Mouse (Mus musculus): ENCODE data around the gene Rnd1. TPM values are rescaled to one million over a fixed set of nuclear protein-coding genes. Genes with fewer than 3 reads are reported as not detected.

Gene Rnd1
- polyA plus RNA-seq, 1 experiment from 2014 or later, result 0.94 TPM

DNA sequence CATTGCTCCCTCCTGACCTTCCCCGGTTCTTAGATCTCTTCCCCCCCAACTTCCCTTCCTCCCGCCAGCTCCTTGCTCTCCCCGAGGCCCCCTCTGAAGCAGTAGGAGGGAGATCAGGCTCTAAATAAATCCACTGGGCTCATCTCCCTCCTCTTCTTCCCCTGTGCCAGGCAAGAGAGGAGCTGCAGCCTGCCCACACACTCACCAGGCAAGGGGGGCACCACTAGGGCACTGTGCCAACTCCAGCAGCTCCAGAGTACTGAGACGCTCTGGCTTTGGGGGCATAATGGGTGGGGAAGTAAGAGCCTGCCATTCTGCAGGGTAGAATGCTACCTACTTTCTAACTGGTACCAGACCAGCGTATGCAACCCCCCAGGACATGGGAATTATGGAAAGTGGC, 40.7 kb downstream of the Rnd1 start:
- no peaks in the 10 kb centered on the region for H3K36me3 ChIP-seq (replicated peaks; ENCODE audit: insufficient read depth, low read length)
- DNase-seq (no peak), ATAC-seq (no peak)
- TF ChIP-seq EP300 (IDR thresholded peaks at IDR 0.05; ENCODE audit: low read depth) (no peak), CTCF (IDR thresholded peaks at IDR 0.05; ENCODE audit: low read depth) (no peak)
- H3K4me1 ChIP-seq (ENCODE audit: insufficient read depth), result peaks cover 18% of the 10 kb centered on the region
- H3K4me3 ChIP-seq (ENCODE audit: low read depth, low read length), result no peak overlapping the region
- peaks cover 77% of the 10 kb centered on the region for H3K27me3 ChIP-seq (ENCODE audit: insufficient read depth, low read length)
- H3K27ac ChIP-seq (ENCODE audit: low read depth), result no peak overlapping the region
- H3K9ac ChIP-seq (replicated peaks), result no peak overlapping the region
- H3K4me2 ChIP-seq (ENCODE audit: low read depth, low read length), result no peak overlapping the region
- no peaks in the 10 kb centered on the region for H3K9me3 ChIP-seq (ENCODE audit: low read length)
- 54% methylated on average over 5 of the region's 5 CpGs for WGBS (ENCODE audit: insufficient replicate concordance)

DNA sequence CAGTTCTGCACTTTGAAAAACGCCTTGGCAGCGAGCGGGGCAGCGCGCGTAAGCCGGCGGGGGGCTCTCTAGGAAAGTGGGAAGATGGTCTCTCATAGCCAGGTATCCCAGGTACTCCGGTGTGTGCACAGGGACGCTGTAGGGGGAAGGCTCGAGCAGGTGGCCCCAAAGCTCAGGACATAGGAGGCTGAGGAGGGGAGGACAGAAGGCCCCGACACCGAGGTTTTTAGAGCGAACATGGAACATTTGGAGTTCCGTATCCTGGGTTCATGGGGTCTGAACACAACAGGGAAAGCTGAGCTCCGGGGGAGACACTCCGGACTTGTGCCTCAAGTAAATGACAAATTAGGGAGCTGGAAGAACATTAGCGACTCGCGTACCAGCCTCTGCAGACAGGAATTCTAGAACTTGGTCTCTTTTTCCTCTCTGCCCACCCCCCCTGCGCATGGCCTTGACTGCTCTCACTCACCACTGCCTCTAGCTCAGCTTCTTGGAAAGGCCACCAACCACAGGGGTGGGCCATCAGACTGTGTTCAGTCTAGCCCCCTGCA, 41.9 kb downstream of the Rnd1 start:
- Histone ChIP-seq H3K4me3 (ENCODE audit: low read depth, low read length) (peak overlapping the region; percentile 66), H3K9me3 (ENCODE audit: low read length) (no peaks in the 10 kb centered on the region), H3K9ac (replicated peaks) (no peak overlapping the region), H3K27me3 (ENCODE audit: insufficient read depth, low read length) (peaks cover 83% of the 10 kb centered on the region), H3K27ac (ENCODE audit: low read depth) (no peak overlapping the region), H3K36me3 (replicated peaks; ENCODE audit: insufficient read depth, low read length) (no peaks in the 10 kb centered on the region), H3K4me1 (ENCODE audit: insufficient read depth) (peaks cover 18% of the 10 kb centered on the region), H3K4me2 (ENCODE audit: low read depth, low read length) (peak overlapping the region; percentile 88)
- ATAC-seq (no peak), DNase-seq (no peak)
- TF ChIP-seq CTCF (IDR thresholded peaks at IDR 0.05; ENCODE audit: low read depth) (no peak), EP300 (IDR thresholded peaks at IDR 0.05; ENCODE audit: low read depth) (no peak)
- 5% methylated on average over 21 of the region's 21 CpGs for WGBS (ENCODE audit: insufficient replicate concordance)

DNA sequence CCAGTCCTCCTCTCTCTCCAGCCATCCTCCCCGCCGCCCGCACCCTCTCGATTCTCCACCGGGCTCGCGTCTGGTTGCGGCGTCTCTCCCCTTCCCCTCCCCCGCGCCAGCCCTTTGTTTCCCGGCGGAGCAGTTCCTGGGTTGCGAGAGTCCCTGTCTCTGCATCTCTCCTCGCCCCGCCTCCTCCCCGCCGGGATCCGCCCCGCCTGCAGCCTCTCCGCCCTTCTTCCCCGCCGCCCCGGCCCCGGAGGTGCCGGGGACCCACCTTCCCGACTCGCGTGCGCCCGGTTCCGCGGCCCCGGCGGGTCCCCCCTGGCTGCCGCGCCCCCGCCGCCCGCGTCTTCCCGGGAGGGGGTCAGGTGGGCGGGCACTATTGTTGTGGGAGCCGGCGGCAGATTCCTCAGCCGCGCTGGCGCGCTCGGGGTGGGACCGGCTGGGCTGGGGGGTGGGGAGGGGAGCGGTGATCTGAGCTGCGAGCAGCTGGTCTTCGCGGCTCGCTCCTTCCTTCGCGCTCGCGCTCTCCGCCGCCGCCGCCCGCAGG, 42.6 kb downstream of the Rnd1 start:
- 1% methylated on average over 46 of the region's 65 CpGs for WGBS (ENCODE audit: insufficient replicate concordance)
- ATAC-seq, result peak; percentile 18; the same call in 1 of the 2 replicates
- Histone ChIP-seq H3K36me3 (replicated peaks; ENCODE audit: insufficient read depth, low read length) (no peaks in the 10 kb centered on the region), H3K4me2 (ENCODE audit: low read depth, low read length) (peak overlapping the region; percentile 88), H3K27ac (ENCODE audit: low read depth) (no peak overlapping the region), H3K4me1 (ENCODE audit: insufficient read depth) (peaks cover 18% of the 10 kb centered on the region), H3K9ac (replicated peaks) (peak overlapping the region; percentile 44), H3K27me3 (ENCODE audit: insufficient read depth, low read length) (peaks cover 89% of the 10 kb centered on the region), H3K4me3 (ENCODE audit: low read depth, low read length) (peak overlapping the region; percentile 66), H3K9me3 (ENCODE audit: low read length) (no peaks in the 10 kb centered on the region)
- peak; percentile 62 for DNase-seq
- no peak for TF ChIP-seq EP300 (IDR thresholded peaks at IDR 0.05; ENCODE audit: low read depth)
- no peak for TF ChIP-seq CTCF (IDR thresholded peaks at IDR 0.05; ENCODE audit: low read depth)

DNA sequence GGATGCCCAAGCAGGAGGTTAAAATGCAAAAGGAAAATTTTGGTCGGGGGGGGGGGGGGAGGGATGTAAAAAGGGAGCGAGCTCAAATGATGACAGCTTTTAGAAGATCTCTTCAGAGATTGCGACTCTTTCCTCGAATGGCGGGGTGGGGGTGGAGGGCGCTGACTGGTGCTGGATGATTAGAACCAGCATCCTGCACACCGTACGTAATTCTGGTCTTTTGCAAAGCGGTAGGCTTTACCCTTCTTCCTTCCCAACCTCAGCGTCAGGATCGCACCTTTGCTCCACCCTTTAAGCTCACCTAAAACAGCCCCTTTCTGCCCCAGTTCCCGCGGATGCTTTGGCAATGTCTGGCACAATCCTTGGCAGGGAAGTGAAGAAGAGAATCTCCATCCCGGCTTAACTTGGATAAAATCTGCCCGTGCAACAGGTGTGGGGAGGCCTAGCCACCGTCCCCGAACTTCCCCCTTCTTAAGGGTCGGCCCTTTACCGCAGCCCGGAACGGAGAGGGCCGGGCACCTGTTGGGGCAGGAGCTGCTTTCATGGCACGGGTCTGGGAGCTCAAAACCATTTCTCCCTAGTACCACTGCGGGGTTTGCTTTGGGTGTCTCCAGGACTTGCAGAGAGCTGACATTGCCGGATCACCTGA, 43.3 kb downstream of the Rnd1 start:
- Histone ChIP-seq H3K27ac (ENCODE audit: low read depth) (no peak overlapping the region), H3K9ac (replicated peaks) (no peak overlapping the region), H3K4me2 (ENCODE audit: low read depth, low read length) (peak overlapping the region; percentile 88), H3K27me3 (ENCODE audit: insufficient read depth, low read length) (peaks cover 89% of the 10 kb centered on the region), H3K9me3 (ENCODE audit: low read length) (no peaks in the 10 kb centered on the region), H3K36me3 (replicated peaks; ENCODE audit: insufficient read depth, low read length) (no peaks in the 10 kb centered on the region), H3K4me1 (ENCODE audit: insufficient read depth) (peaks cover 23% of the 10 kb centered on the region), H3K4me3 (ENCODE audit: low read depth, low read length) (peak overlapping the region; percentile 66)
- no peak for ATAC-seq
- TF ChIP-seq EP300 (IDR thresholded peaks at IDR 0.05; ENCODE audit: low read depth) (no peak), CTCF (IDR thresholded peaks at IDR 0.05; ENCODE audit: low read depth) (no peak)
- WGBS (ENCODE audit: insufficient replicate concordance), result under 1% methylated on average over 23 of the region's 25 CpGs
- no peak for DNase-seq

DNA sequence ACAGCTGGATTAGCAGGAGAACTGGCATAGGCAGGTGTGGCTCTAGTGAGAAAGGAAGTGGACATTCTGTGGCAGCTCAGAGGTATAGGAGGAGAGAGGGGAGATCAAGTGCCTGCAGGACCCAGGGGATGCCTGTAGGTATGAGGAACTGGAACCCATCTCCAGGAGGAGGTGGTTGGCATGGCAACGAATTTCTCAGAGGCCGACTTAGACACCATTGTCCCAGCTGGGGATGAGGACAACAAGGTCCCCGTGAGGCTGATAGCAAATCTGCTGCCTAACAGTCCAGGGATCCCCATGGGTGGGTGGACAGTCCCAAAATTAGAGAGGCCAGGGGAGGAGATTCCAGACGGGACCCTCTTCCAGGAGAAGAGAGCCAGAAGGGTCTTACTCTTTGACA, 44.3 kb downstream of the Rnd1 start:
- WGBS (ENCODE audit: insufficient replicate concordance), result 1% methylated on average over 4 of the region's 4 CpGs
- no peak for DNase-seq

GRCm38 (mm10) chr15:98632107-98632744, 45.0 kb downstream of the Rnd1 start:
- H3K36me3 ChIP-seq (replicated peaks; ENCODE audit: insufficient read depth, low read length), result no peaks in the 10 kb centered on the region
- ATAC-seq (no peak), DNase-seq (peak; percentile 41)
- peak overlapping the region; percentile 23; the same call in 1 of the 2 replicates for H3K4me3 ChIP-seq (ENCODE audit: low read depth, low read length)
- H3K4me1 ChIP-seq (ENCODE audit: insufficient read depth), result peaks cover 27% of the 10 kb centered on the region
- H3K27ac ChIP-seq (ENCODE audit: low read depth), result no peak overlapping the region
- TF ChIP-seq EP300 (IDR thresholded peaks at IDR 0.05; ENCODE audit: low read depth) (no peak), CTCF (IDR thresholded peaks at IDR 0.05; ENCODE audit: low read depth) (no peak)
- peaks cover 96% of the 10 kb centered on the region for H3K27me3 ChIP-seq (ENCODE audit: insufficient read depth, low read length)
- WGBS (ENCODE audit: insufficient replicate concordance), result under 1% methylated on average over 25 of the region's 25 CpGs
- H3K9ac ChIP-seq (replicated peaks), result no peak overlapping the region
- peak overlapping the region; percentile 15; the same call in 1 of the 2 replicates for H3K4me2 ChIP-seq (ENCODE audit: low read depth, low read length)
- no peaks in the 10 kb centered on the region for H3K9me3 ChIP-seq (ENCODE audit: low read length)

More for the DNA sequence above, 44.3 kb downstream of the Rnd1 start:
- no peaks in the 10 kb centered on the region for H3K9me3 ChIP-seq (ENCODE audit: low read length)
- TF ChIP-seq CTCF (IDR thresholded peaks at IDR 0.05; ENCODE audit: low read depth), result no peak
- TF ChIP-seq EP300 (IDR thresholded peaks at IDR 0.05; ENCODE audit: low read depth), result no peak
- no peaks in the 10 kb centered on the region for H3K36me3 ChIP-seq (replicated peaks; ENCODE audit: insufficient read depth, low read length)
- peaks cover 99% of the 10 kb centered on the region for H3K27me3 ChIP-seq (ENCODE audit: insufficient read depth, low read length)
- no peak overlapping the region for H3K4me3 ChIP-seq (ENCODE audit: low read depth, low read length)
- no peak for ATAC-seq
- H3K4me1 ChIP-seq (ENCODE audit: insufficient read depth), result peaks cover 27% of the 10 kb centered on the region
- no peak overlapping the region for H3K4me2 ChIP-seq (ENCODE audit: low read depth, low read length)
- H3K27ac ChIP-seq (ENCODE audit: low read depth), result no peak overlapping the region
- no peak overlapping the region for H3K9ac ChIP-seq (replicated peaks)

All from liver, postnatal 0 days (tissue).